Mouse (Mus musculus) heart, adult 2 months (tissue): ENCODE results near the gene Atxn7l1.

ENCODE experiments used
- CTCF ChIP-seq: fragments of 200-600 bp; IDR thresholded peaks from 2 replicates; pipeline ENCODE4 v1.8.1; 2022; ENCODE audit warnings: antibody characterized with exemption, mild to moderate bottlenecking, moderate library complexity
- EP300 ChIP-seq: fragments of 200-500 bp; IDR thresholded peaks from 2 replicates; pipeline ENCODE4 v1.6.1; 2011; ENCODE audit warnings: low read depth, low read length, control low read depth; ENCODE audit not compliant: insufficient read depth
- POLR2A ChIP-seq: fragments of 200-500 bp; IDR thresholded peaks from 2 replicates; pipeline ENCODE4 v1.6.1; 2011; ENCODE audit warnings: mild to moderate bottlenecking, low read depth, low read length, control low read depth; ENCODE audit not compliant: insufficient read depth

- TF ChIP-seq CTCF, result no peak
- no peak for TF ChIP-seq POLR2A
- no peak for TF ChIP-seq EP300
Measured at GRCm38 (mm10) chr12:33390844-33391560, 243.5 kb downstream of the Atxn7l1 start.
